Mouse (Mus musculus) midbrain, embryonic 14.5 days (tissue): ENCODE results near the gene Ubxn11. TPM values are rescaled to one million over a fixed set of nuclear protein-coding genes. Genes with fewer than 3 reads are reported as not detected.
A peak's percentile ranks its signal among the peaks of the same experiment; 100 is the strongest.

Source experiments
- ATAC-seq: fragments of 200-750 bp; cut with Nextera tagmentation; 2 replicates; pipeline ENCODE4 v1.8.0; 2017; ENCODE audit warnings: moderate number of reproducible peaks, moderate library complexity; ENCODE audit not compliant: low FRiP score, low TSS enrichment
- DNase-seq: peaks from one replicate; pipeline ENCODE4 v3.0.0-alpha.2; 2015
- H3K27ac ChIP-seq: fragments of 300-500 bp; sonication (generic); replicated peaks from 2 replicates; pipeline ENCODE4 v1.5.1; 2014; ENCODE audit warnings: mild to moderate bottlenecking, low read depth, low read length, moderate library complexity
- H3K27me3 ChIP-seq: fragments of 300-500 bp; sonication (generic); 2 replicates; pipeline ENCODE4 v1.6.1; 2014; ENCODE audit warnings: low read length, control low read depth, mixed read lengths; ENCODE audit not compliant: control insufficient read depth, insufficient read depth
- H3K36me3 ChIP-seq: fragments of 300-500 bp; sonication (generic); 2 replicates; pipeline ENCODE4 v1.6.1; 2014; ENCODE audit warnings: low read length, control low read depth; ENCODE audit not compliant: control insufficient read depth, insufficient read depth
- H3K4me1 ChIP-seq: fragments of 300-500 bp; sonication (generic); 2 replicates; pipeline ENCODE4 v1.6.1; 2014; ENCODE audit warnings: mild to moderate bottlenecking, antibody characterized with exemption, low read length, control low read depth; ENCODE audit not compliant: control insufficient read depth, insufficient read depth
- H3K4me2 ChIP-seq: fragments of 300-500 bp; sonication (generic); 2 replicates; pipeline ENCODE4 v1.6.1; 2014; ENCODE audit warnings: mild to moderate bottlenecking, low read length, moderate library complexity
- H3K4me3 ChIP-seq: fragments of 300-500 bp; sonication (generic); replicated peaks from 2 replicates; pipeline ENCODE4 v1.5.1; 2014; ENCODE audit warnings: low read depth, low read length
- H3K9ac ChIP-seq: fragments of 300-500 bp; sonication (generic); replicated peaks from 2 replicates; pipeline ENCODE4 v1.6.1; 2014; ENCODE audit warnings: mild to moderate bottlenecking, low read length, moderate library complexity
- H3K9me3 ChIP-seq: fragments of 300-500 bp; sonication (generic); 2 replicates; pipeline ENCODE4 v1.6.1; 2016; ENCODE audit warnings: low read length, control low read depth, mixed read lengths; ENCODE audit not compliant: control insufficient read depth
- WGBS: fragments of 180-500 bp; shearing (Covaris S2); extraction: QIAGEN DNeasy Blood & Tissue Kit; methylation state at CpG from one replicate; pipeline ENCODE4 v1.1.7; 2014; 5-methylcytosine and 5-hydroxymethylcytosine counted together
- polyA plus RNA-seq: library from polyadenylated mRNA; unstranded; fragments of >200 nt; fragmentation: Nextera tagmentation; extraction: Ambion mirVana; gene quantifications from 2 replicates; pipeline ENCODE4 v1.2.1, GENCODE M21; 2014

The Ubxn11 gene
- 11.7 and 13.6 TPM in 2 replicates for polyA plus RNA-seq

- WGBS, result 17% methylated on average over 34 of the region's 34 CpGs
- Histone ChIP-seq H3K4me1 (no peaks in the 10 kb centered on the region), H3K27ac (peak within 1 kb of the TSS; percentile 60; the same call in 1 of the 2 replicates)
Observed at GRCm38 (mm10) chr4:134101979-134102741, at the start of gene Ubxn11. TSS of gene Ubxn11 (plus strand) at chr4:134102570.

GRCm38 (mm10) chr4:134053538-134053937, 48.8 kb upstream of the Ubxn11 start, which contains the start of gene Zfp683:
TSS of gene Zfp683 (plus strand) at chr4:134053838.
- Histone ChIP-seq H3K4me3 (no peak within 1 kb of the TSS), H3K27me3 (no peaks in the 10 kb centered on the region), H3K27ac (no peak within 1 kb of the TSS), H3K4me2 (no peak within 1 kb of the TSS), H3K4me1 (no peaks in the 10 kb centered on the region), H3K9ac (no peak within 1 kb of the TSS), H3K36me3 (no peaks in the 10 kb centered on the region), H3K9me3 (no peaks in the 10 kb centered on the region)
- 83% methylated on average over 3 of the region's 3 CpGs for WGBS
- no peak for DNase-seq
- ATAC-seq, result no peak

More at GRCm38 (mm10) chr4:134101979-134102741, at the start of gene Ubxn11:
- Histone ChIP-seq H3K4me2 (peak within 1 kb of the TSS; percentile 73), H3K9ac (peak within 1 kb of the TSS; percentile 52), H3K36me3 (no peaks in the 10 kb centered on the region), H3K27me3 (no peaks in the 10 kb centered on the region), H3K4me3 (peak within 1 kb of the TSS; percentile 74), H3K9me3 (no peaks in the 10 kb centered on the region)
- ATAC-seq (peak; percentile 96), DNase-seq (peak; percentile 96)

GRCm38 (mm10) chr4:134058166-134058715, 44.1 kb upstream of the Ubxn11 start:
- Histone ChIP-seq H3K4me1 (no peaks in the 10 kb centered on the region), H3K36me3 (no peaks in the 10 kb centered on the region), H3K27ac (no peak overlapping the region), H3K9me3 (no peaks in the 10 kb centered on the region), H3K27me3 (no peaks in the 10 kb centered on the region), H3K9ac (no peak overlapping the region), H3K4me3 (no peak overlapping the region), H3K4me2 (no peak overlapping the region)
- 37% methylated on average over 14 of the region's 14 CpGs for WGBS
- ATAC-seq (no peak), DNase-seq (no peak)

- H3K9ac ChIP-seq, result no peak overlapping the region
- 85% methylated on average over 6 of the region's 6 CpGs for WGBS
- no peak overlapping the region for H3K4me2 ChIP-seq
- no peaks in the 10 kb centered on the region for H3K27me3 ChIP-seq
- DNase-seq (no peak), ATAC-seq (no peak)
- H3K27ac ChIP-seq, result no peak overlapping the region
- H3K4me3 ChIP-seq, result no peak overlapping the region
- no peaks in the 10 kb centered on the region for H3K9me3 ChIP-seq
- H3K36me3 ChIP-seq, result no peaks in the 10 kb centered on the region
- H3K4me1 ChIP-seq, result no peaks in the 10 kb centered on the region
Observed at GRCm38 (mm10) chr4:134058908-134059307, 43.5 kb upstream of the Ubxn11 start.

GRCm38 (mm10) chr4:134060135-134060865, 42.1 kb upstream of the Ubxn11 start, which contains the start of gene Crybg2:
TSS of gene Crybg2 (plus strand) at chr4:134060815.
- Histone ChIP-seq H3K9me3 (no peaks in the 10 kb centered on the region), H3K9ac (no peak within 1 kb of the TSS), H3K27me3 (no peaks in the 10 kb centered on the region), H3K27ac (no peak within 1 kb of the TSS), H3K4me1 (no peaks in the 10 kb centered on the region), H3K36me3 (no peaks in the 10 kb centered on the region), H3K4me3 (no peak within 1 kb of the TSS), H3K4me2 (no peak within 1 kb of the TSS)
- 45% methylated on average over 28 of the region's 28 CpGs for WGBS
- ATAC-seq (no peak), DNase-seq (no peak)

GRCm38 (mm10) chr4:134061166-134061830, 41.1 kb upstream of the Ubxn11 start:
- Histone ChIP-seq H3K9ac (no peak overlapping the region), H3K4me2 (no peak overlapping the region), H3K4me1 (no peaks in the 10 kb centered on the region), H3K4me3 (no peak overlapping the region), H3K9me3 (no peaks in the 10 kb centered on the region), H3K36me3 (no peaks in the 10 kb centered on the region), H3K27me3 (no peaks in the 10 kb centered on the region; the same call in 1 of the 2 replicates), H3K27ac (no peak overlapping the region)
- no peak for ATAC-seq
- no peak for DNase-seq
- WGBS, result 61% methylated on average over 18 of the region's 18 CpGs

GRCm38 (mm10) chr4:134061944-134062446, 40.4 kb upstream of the Ubxn11 start:
- H3K27me3 ChIP-seq, result no peaks in the 10 kb centered on the region; the same call in 1 of the 2 replicates
- H3K4me3 ChIP-seq, result no peak overlapping the region
- DNase-seq (no peak), ATAC-seq (no peak)
- no peaks in the 10 kb centered on the region for H3K36me3 ChIP-seq
- no peaks in the 10 kb centered on the region for H3K4me1 ChIP-seq
- H3K9ac ChIP-seq, result no peak overlapping the region
- H3K4me2 ChIP-seq, result no peak overlapping the region
- WGBS, result 67% methylated on average over 8 of the region's 8 CpGs
- H3K9me3 ChIP-seq, result no peaks in the 10 kb centered on the region
- no peak overlapping the region for H3K27ac ChIP-seq

GRCm38 (mm10) chr4:134062561-134062960, 39.8 kb upstream of the Ubxn11 start:
- no peaks in the 10 kb centered on the region for H3K4me1 ChIP-seq
- H3K9me3 ChIP-seq, result no peaks in the 10 kb centered on the region
- no peak overlapping the region for H3K4me3 ChIP-seq
- no peak overlapping the region for H3K9ac ChIP-seq
- H3K27ac ChIP-seq, result no peak overlapping the region
- ATAC-seq, result no peak
- no peak overlapping the region for H3K4me2 ChIP-seq
- 73% methylated on average over 8 of the region's 8 CpGs for WGBS
- H3K36me3 ChIP-seq, result no peaks in the 10 kb centered on the region
- DNase-seq, result no peak
- H3K27me3 ChIP-seq, result no peaks in the 10 kb centered on the region; the same call in 1 of the 2 replicates
